Mouse (Mus musculus) gastrocnemius, adult 8-10 months (tissue): ENCODE measurements around the gene Itga2b. TPM values are rescaled to one million over a fixed set of nuclear protein-coding genes. Genes with fewer than 3 reads are reported as not detected.
"Not testable (repeated sequence)": the region's sequence is repeated elsewhere in the genome, so short reads cannot be mapped to it uniquely, and the experiment has no call there.

Source experiments
- DNase-seq, 2 experiments: peaks; one replicate each; pipeline ENCODE4 v3.0.0; 2022; ENCODE audit warnings: low spot score in 2 of 2
- microRNA-seq: library from miRNA; unstranded; fragments of <30 nt; microRNA quantifications from one replicate; pipeline ENCODE4 v1.2.0, GENCODE M21; 2022
- total RNA-seq, 4 experiments: library from RNA; stranded (reverse); gene quantifications; 2 replicates each; pipeline ENCODE4 v1.2.4; 2022

The Itga2b gene
- total RNA-seq, 4 experiments from 2014 or later = 0.63 to 2.0 (median 0.72) TPM; not detected in 1

GRCm38 (mm10) chr11:102411704-102412103 is 58.2 kb downstream of the Itga2b start:
- DNase-seq = peak; percentile 90

DNA sequence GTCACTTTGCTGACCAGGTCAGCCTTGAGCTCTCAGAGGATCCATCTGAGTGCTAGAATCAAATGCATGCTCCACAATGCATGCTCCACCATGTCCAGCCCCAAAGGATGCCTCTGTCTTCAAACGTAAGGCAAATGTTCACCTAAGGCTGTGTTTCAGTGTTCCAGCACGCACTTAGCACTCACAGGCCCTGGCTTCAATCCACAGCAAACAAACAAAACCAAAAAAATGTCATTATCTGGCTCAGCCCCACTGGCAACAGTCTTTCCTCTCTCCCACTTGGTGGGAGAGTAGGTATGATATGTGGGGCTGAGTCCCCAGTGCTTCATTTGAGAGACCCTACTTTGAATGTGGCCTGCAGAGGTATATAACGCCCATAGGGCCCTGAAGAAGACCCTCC is 58.9 kb downstream of the Itga2b start:
- no peak for DNase-seq

GRCm38 (mm10) chr11:102410345-102410744 is 59.6 kb downstream of the Itga2b start:
- not testable (repeated sequence) for DNase-seq

DNA sequence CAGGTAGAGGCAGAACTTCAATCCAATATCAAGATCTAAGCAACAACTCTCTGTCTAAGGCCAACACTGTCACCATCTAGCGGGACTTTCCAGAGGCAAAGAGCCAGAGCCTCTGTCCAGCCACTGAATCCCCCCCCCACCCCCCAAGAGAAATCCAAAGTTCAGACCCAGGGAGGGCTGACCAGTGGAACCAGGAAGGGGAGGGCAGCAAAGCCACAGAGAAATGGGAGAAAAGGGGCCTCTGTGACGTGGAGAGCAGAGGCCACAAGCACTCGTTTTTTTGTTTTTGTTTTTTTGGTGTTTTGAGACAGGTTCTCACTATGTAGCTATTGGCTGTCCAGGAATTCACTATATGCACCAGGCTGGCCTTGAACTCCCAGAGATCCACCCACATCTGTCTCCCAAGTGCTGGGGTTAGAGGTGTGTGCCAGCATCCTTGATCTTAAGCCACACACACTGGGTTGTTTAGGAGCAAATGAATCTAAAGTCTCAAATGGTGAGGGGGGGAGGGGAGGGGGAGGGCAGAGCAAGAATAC is 60.1 kb downstream of the Itga2b start:
- DNase-seq = no peak

DNA sequence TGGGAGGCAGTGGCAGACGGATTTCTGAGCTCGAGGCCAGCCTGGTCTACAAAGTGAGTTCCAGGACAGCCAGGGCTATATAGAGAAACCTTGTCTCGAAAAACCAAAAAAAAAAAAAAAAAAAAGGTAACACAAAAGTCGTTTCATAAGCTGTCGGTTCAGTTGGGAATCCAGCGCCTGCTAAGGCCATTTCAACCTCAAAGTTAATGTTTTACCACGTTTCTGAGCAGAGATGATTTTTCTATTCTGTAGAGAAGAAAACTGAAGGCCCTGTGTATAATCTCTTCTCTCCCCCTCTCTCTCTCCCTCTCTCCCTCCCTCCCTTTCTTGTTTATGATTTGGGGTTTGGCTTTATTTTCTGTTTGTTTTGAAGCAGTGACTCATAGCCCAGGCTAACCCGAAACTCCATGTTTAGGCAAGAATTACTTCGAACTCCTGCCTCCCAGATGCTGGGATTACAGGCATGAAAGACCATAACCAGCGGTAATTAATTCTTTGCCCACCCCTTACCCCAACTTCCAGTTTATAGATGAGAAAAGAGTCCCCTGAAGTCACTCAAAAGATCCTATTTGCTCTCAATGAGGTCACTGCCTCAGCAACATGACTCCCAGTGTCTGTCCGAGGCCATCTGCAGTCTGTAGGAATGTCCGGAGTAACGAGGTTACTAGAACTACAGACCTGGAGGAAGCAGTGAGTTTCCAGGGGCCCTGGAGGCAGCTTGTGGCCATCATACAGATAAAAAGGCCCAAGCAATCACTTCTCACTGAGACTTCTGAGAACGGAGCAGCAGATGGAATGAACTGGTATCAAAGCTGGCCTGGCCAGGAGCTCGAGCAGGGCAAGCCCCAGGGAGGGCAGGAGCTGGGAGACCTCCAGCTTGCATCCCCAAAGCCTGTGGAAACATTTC is 60.8 kb downstream of the Itga2b start:
- no peak for DNase-seq

GRCm38 (mm10) chr11:102408344-102408876 is 61.5 kb downstream of the Itga2b start:
- peak; percentile 95 to 96 for DNase-seq

GRCm38 (mm10) chr11:102407834-102408215 is 62.1 kb downstream of the Itga2b start, which contains the start of gene Slc25a39:
Slc25a39 (minus strand) TSS chr11:102407946.
- DNase-seq = peak in 1 of 2 experiments; percentile 34

GRCm38 (mm10) chr11:102406900-102407833 is 62.8 kb downstream of the Itga2b start:
- peak; percentile 81 to 90 for DNase-seq

DNA sequence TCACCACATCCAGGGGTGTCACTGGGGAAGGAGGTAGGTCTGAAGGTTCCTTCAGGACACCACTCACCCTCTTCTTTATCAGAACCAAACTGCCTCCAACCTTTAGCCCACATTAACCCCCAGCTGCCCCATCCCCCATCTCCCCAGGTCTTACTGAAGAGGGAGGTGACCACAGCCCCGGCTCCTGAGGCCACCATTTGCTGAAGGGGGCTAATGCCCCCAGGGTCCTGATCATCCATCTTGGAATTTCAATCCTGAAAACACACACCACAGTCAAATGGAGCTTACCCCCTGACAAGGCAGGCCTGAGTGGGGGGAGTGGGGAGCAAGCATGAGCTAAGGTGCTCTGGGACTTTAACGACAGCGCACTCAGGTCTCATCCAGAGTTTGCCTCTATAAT is 63.5 kb downstream of the Itga2b start:
- no peak for DNase-seq

- no peak for DNase-seq
These were observed 64.2 kb downstream of the Itga2b start for GRCm38 (mm10) chr11:102405544-102406285.

- no peak for DNase-seq
These were observed 65.5 kb downstream of the Itga2b start for GRCm38 (mm10) chr11:102404161-102405010.

DNA sequence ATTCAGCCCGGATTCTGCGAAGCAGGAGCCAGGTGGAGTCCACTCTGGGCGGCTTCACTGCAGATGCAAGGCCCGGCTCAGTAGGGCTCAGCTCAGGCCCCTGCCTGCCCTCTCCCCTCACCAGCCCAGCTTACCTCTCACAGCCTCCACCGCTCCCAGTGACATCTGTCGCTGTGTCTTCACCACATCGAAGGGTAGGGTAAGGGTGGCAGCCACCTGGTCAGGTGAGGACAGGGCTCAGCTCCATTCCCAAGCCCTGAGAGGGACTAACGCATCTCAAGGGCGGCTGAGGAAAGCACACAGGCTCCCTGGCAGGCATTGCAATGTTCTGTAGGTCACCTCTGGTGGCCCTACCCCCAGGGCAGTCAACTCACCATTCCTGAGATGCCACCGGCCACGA is 66.3 kb downstream of the Itga2b start:
- DNase-seq = no peak

Small RNA genes lying within 50 kb of the gene (microRNA-seq; reads per million reads assigned to microRNA genes)
- not detected for gene Mir6930

Other genes with a start within 250 kb of the Itga2b start
- gene Hdac5, start 240.0 kb downstream of the Itga2b start, total RNA-seq = 10 to 100 TPM; 77.5 to 86.2 (median 83.2) TPM
- gene BC030867, start 221.2 kb downstream of the Itga2b start, total RNA-seq = not detected
- gene Asb16, start 201.4 kb downstream of the Itga2b start, total RNA-seq = 10 to 100 TPM; 92.5 to 99.3 (median 93.6) TPM
- gene Tmub2, start 185.2 kb downstream of the Itga2b start, total RNA-seq = 10 to 100 TPM; 14.7 to 15.8 (median 15.0) TPM
- gene Atxn7l3, start 173.5 kb downstream of the Itga2b start, total RNA-seq = 10 to 100 TPM in 3 of 4 experiments, 1 to 10 TPM in 1; 9.3 to 14.5 (median 11.1) TPM
- gene Ubtf, start 150.4 kb downstream of the Itga2b start, total RNA-seq = 10 to 100 TPM; 31.5 to 41.6 (median 38.2) TPM
- 1 to 10 TPM in 1 of 4 experiments, not detected in 3; 1.0 TPM for gene Slc4a1, start 103.9 kb downstream of the Itga2b start, total RNA-seq
- under 1 TPM in 1 of 4 experiments, not detected in 3; 0.21 TPM for gene Rundc3a, start 76.7 kb downstream of the Itga2b start, total RNA-seq
- 10 to 100 TPM; 61.2 to 72.2 (median 66.7) TPM for gene Slc25a39, start 62.2 kb downstream of the Itga2b start, total RNA-seq
- 10 to 100 TPM; 12.2 to 21.8 (median 17.0) TPM for gene Grn, start 39.8 kb downstream of the Itga2b start, total RNA-seq
- gene Fam171a2, start 22.4 kb downstream of the Itga2b start, total RNA-seq = 1 to 10 TPM in 3 of 4 experiments, under 1 TPM in 1; 0.97 to 1.5 (median 1.2) TPM
- gene Gpatch8, start 86.3 kb upstream of the Itga2b start, total RNA-seq = 10 to 100 TPM; 17.7 to 24.0 (median 22.8) TPM
- under 1 TPM in 1 of 4 experiments, not detected in 3; 0.80 TPM for gene Gm11627, start 109.3 kb upstream of the Itga2b start, total RNA-seq
- 1 to 10 TPM in 3 of 4 experiments, under 1 TPM in 1; 0.75 to 1.3 (median 1.1) TPM for gene Fzd2, start 134.3 kb upstream of the Itga2b start, total RNA-seq
- not detected for gene Meioc, start 193.6 kb upstream of the Itga2b start, total RNA-seq
- gene Ccdc43, start 227.7 kb upstream of the Itga2b start, total RNA-seq = 10 to 100 TPM; 73.6 to 84.9 (median 79.9) TPM